Mouse (Mus musculus): Measurements from ENCODE around the gene Syvn1. TPM values are rescaled to one million over a fixed set of nuclear protein-coding genes. Genes with fewer than 3 reads are reported as not detected.

The Syvn1 gene
- polyA plus RNA-seq, 1 experiment, result 32.8 TPM

GRCm38 (mm10) chr19:6061021-6061533 is 14.7 kb downstream of the Syvn1 start, which contains the start of gene Znhit2:
Znhit2 (plus strand) TSS chr19:6061192.
- peak; percentile 98 for DNase-seq
- no peaks in the 10 kb centered on the region for H3K27me3 ChIP-seq (replicated peaks; ENCODE audit: control insufficient read depth, insufficient read depth, low read length)
- peak within 1 kb of the TSS; percentile 67 for H3K27ac ChIP-seq (ENCODE audit: insufficient read depth, low read depth, low read length)
- H3K36me3 ChIP-seq (ENCODE audit: control insufficient read depth, insufficient read depth, low read length), result no peaks in the 10 kb centered on the region
- peaks cover 14% of the 10 kb centered on the region for H3K4me1 ChIP-seq (ENCODE audit: control insufficient read depth, insufficient read depth, low read length)
- WGBS, result under 1% methylated on average over 58 of the region's 58 CpGs
- H3K4me3 ChIP-seq (ENCODE audit: insufficient read depth, low read depth, low read length), result peak within 1 kb of the TSS; percentile 92
- no peak for TF ChIP-seq CTCF (conservative IDR thresholded peaks at IDR 0.05; ENCODE audit: insufficient read depth, insufficient read length, low read depth, low read length)
- TF ChIP-seq POLR2A (IDR thresholded peaks at IDR 0.05; ENCODE audit: low read depth, low read length), result peak; percentile 44

DNA sequence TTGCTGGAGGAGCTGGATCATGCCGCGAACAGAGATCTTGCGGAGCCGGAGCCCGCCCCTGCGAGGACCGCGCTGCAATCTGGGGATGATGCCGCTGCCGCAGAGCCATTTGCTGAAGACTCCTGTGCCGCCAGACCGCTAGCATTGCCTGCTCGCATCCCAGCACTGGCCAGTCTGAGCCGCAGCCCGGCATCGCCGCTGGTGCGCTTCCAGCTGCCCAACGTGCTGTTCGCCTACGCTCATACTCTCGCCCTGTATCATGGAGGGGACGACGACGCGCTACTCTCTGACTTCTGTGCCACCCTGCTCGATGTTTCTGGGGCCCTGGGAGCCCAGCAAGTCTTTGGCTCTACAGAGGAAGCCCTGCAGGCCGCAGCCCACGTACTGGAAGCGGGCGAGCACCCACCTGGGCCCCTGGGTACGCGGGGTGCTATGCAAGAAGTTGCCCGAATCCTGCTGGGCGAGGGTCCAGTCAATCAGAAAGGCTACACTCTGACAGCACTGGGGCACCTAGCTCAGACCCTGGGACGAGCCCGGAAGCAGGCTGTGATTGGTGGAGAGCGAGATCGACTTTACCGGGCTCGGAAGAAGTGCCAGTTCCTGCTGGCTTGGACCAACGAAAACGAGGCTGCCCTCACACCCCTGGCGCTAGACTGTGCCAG is 15.4 kb downstream of the Syvn1 start:
- DNase-seq, result peak; percentile 57
- peak overlapping the region; percentile 67 for H3K27ac ChIP-seq (ENCODE audit: insufficient read depth, low read depth, low read length)
- H3K4me3 ChIP-seq (ENCODE audit: insufficient read depth, low read depth, low read length), result peak overlapping the region; percentile 92
- no peaks in the 10 kb centered on the region for H3K27me3 ChIP-seq (replicated peaks; ENCODE audit: control insufficient read depth, insufficient read depth, low read length)
- WGBS, result under 1% methylated on average over 44 of the region's 44 CpGs
- TF ChIP-seq CTCF (conservative IDR thresholded peaks at IDR 0.05; ENCODE audit: insufficient read depth, insufficient read length, low read depth, low read length) (no peak), POLR2A (IDR thresholded peaks at IDR 0.05; ENCODE audit: low read depth, low read length) (no peak)
- peaks cover 16% of the 10 kb centered on the region for H3K4me1 ChIP-seq (ENCODE audit: control insufficient read depth, insufficient read depth, low read length)
- no peaks in the 10 kb centered on the region for H3K36me3 ChIP-seq (ENCODE audit: control insufficient read depth, insufficient read depth, low read length)

DNA sequence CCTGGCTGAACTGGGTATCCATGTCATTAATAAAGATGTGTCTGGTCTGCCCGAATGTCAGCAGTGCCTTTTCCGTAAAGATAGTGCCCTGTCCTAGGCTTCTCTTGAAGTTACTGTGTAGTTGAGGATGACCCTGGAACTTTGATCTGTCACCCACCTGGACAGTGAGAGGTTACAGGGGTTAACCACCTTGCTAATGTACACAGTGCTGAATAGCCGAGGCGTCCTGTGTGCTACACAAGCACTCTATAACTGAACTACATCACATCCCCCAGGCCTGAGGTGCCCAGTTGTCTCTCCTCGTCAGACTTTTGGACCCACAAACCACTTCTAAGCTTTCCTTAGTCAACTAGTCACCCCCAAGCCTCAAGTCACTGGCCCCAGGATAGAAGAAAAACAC is 16.0 kb downstream of the Syvn1 start:
- WGBS, result 34% methylated on average over 5 of the region's 5 CpGs
- Histone ChIP-seq H3K27ac (ENCODE audit: insufficient read depth, low read depth, low read length) (no peak overlapping the region), H3K4me3 (ENCODE audit: insufficient read depth, low read depth, low read length) (peak overlapping the region; percentile 92), H3K4me1 (ENCODE audit: control insufficient read depth, insufficient read depth, low read length) (peaks cover 22% of the 10 kb centered on the region), H3K36me3 (ENCODE audit: control insufficient read depth, insufficient read depth, low read length) (no peaks in the 10 kb centered on the region), H3K27me3 (replicated peaks; ENCODE audit: control insufficient read depth, insufficient read depth, low read length) (no peaks in the 10 kb centered on the region)
- no peak for TF ChIP-seq POLR2A (IDR thresholded peaks at IDR 0.05; ENCODE audit: low read depth, low read length)
- TF ChIP-seq CTCF (conservative IDR thresholded peaks at IDR 0.05; ENCODE audit: insufficient read depth, insufficient read length, low read depth, low read length), result no peak
- DNase-seq, result no peak

DNA sequence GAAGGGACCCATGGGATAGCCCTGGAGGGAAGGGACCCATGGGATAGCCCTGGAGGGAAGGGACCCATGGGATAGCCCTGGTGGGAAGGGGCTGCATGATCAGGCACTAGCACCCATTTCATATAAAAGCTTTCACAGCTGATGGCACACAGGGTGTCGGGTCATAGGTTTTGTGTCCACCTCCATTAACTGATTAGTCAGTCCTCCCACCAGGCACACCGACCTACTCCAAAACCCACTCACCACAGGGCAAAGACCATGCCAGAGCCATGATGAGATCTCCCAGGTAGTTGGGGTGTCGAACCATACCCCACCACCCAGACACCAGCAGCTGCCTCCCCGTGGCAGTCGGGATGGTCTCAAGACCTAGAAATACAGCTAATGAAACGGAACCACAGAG is 16.7 kb downstream of the Syvn1 start:
- no peak overlapping the region for H3K4me3 ChIP-seq (ENCODE audit: insufficient read depth, low read depth, low read length)
- no peaks in the 10 kb centered on the region for H3K27me3 ChIP-seq (replicated peaks; ENCODE audit: control insufficient read depth, insufficient read depth, low read length)
- no peak for DNase-seq
- peaks cover 22% of the 10 kb centered on the region for H3K4me1 ChIP-seq (ENCODE audit: control insufficient read depth, insufficient read depth, low read length)
- no peak overlapping the region for H3K27ac ChIP-seq (ENCODE audit: insufficient read depth, low read depth, low read length)
- WGBS, result 85% methylated on average over 6 of the region's 6 CpGs
- no peak for TF ChIP-seq CTCF (conservative IDR thresholded peaks at IDR 0.05; ENCODE audit: insufficient read depth, insufficient read length, low read depth, low read length)
- no peak for TF ChIP-seq POLR2A (IDR thresholded peaks at IDR 0.05; ENCODE audit: low read depth, low read length)
- no peaks in the 10 kb centered on the region for H3K36me3 ChIP-seq (ENCODE audit: control insufficient read depth, insufficient read depth, low read length)

DNA sequence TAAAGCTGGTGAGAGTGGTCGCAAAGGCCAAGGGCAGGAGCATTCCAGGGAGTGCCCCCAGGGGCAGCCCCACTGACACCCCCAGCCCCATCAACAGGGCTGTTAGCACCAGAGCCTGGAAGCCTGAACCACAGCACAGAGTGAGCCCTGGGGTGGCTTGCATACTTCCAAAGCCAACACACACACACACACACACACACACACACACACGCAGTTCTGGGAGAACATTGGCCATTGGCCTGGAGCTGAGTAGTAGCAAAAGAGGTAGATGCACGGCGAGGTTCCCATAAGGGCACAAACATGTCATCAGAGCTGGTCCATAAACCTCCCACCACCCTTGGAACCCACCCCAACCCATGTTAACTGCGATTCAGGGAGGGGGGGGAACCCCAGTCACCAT is 20.2 kb downstream of the Syvn1 start:
- 38% methylated on average over 5 of the region's 5 CpGs for WGBS
- H3K4me1 ChIP-seq (ENCODE audit: control insufficient read depth, insufficient read depth, low read length), result peaks cover 18% of the 10 kb centered on the region
- 0 out of 2 replicates have a peak overlapping the region, but pooled peaks have one; percentile 37 for H3K4me3 ChIP-seq (ENCODE audit: insufficient read depth, low read depth, low read length)
- H3K36me3 ChIP-seq (ENCODE audit: control insufficient read depth, insufficient read depth, low read length), result no peaks in the 10 kb centered on the region; the same call in 1 of the 2 replicates
- DNase-seq, result no peak
- no peaks in the 10 kb centered on the region for H3K27me3 ChIP-seq (replicated peaks; ENCODE audit: control insufficient read depth, insufficient read depth, low read length)
- TF ChIP-seq CTCF (conservative IDR thresholded peaks at IDR 0.05; ENCODE audit: insufficient read depth, insufficient read length, low read depth, low read length) (no peak), POLR2A (IDR thresholded peaks at IDR 0.05; ENCODE audit: low read depth, low read length) (no peak)
- H3K27ac ChIP-seq (ENCODE audit: insufficient read depth, low read depth, low read length), result no peak overlapping the region

DNA sequence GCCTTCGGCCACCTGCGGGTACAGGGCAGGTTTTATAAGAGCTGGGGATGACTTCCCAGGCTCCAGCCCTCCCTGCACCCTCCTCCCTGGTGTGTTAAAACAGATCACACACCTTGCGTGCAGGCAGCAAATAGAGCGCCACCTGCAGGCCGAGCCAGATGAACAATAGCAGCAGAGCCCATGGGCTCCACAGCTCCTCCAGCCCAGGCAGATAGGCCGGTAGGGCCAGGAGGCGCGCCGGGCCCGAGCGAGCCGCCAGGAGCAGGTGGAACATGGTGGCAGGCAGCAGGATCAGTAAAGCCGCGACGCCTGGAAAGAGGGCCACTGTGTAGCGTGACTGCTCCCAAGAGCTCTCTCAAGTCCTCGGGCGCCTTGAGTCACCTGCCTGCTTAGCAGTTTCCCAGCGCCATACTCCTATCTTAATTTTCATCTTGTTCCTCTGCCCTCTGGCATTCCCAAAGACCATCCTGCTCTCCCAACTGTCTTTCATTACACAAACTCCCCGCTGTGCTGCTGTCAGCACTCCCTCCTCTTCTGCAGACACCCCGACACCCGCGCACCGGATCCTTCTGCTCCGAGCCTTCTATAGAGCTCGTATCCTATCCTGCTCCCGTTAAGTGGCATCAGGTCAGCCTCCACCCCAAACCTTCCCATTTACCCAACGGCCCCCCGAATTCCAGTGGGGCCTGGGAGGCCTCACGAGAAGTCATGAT is 20.8 kb downstream of the Syvn1 start:
- TF ChIP-seq POLR2A (IDR thresholded peaks at IDR 0.05; ENCODE audit: low read depth, low read length) (no peak), CTCF (conservative IDR thresholded peaks at IDR 0.05; ENCODE audit: insufficient read depth, insufficient read length, low read depth, low read length) (peak; percentile 90)
- WGBS, result under 1% methylated on average over 30 of the region's 30 CpGs
- H3K36me3 ChIP-seq (ENCODE audit: control insufficient read depth, insufficient read depth, low read length), result no peaks in the 10 kb centered on the region; the same call in 1 of the 2 replicates

More for the DNA sequence above, 20.8 kb downstream of the Syvn1 start:
- peaks cover 16% of the 10 kb centered on the region for H3K4me1 ChIP-seq (ENCODE audit: control insufficient read depth, insufficient read depth, low read length)
- no peaks in the 10 kb centered on the region for H3K27me3 ChIP-seq (replicated peaks; ENCODE audit: control insufficient read depth, insufficient read depth, low read length)
- H3K27ac ChIP-seq (ENCODE audit: insufficient read depth, low read depth, low read length), result no peak overlapping the region
- DNase-seq, result peak; percentile 84
- peak overlapping the region; percentile 37 for H3K4me3 ChIP-seq (ENCODE audit: insufficient read depth, low read depth, low read length)

Measured in kidney, adult 2 months (tissue).